Mouse (Mus musculus): ENCODE data around the gene Eef1akmt4. TPM values are rescaled to one million over a fixed set of nuclear protein-coding genes. Genes with fewer than 3 reads are reported as not detected.

Gene Eef1akmt4
- polyA plus RNA-seq, 1 experiment from 2014 or later: 37.7 TPM

DNA sequence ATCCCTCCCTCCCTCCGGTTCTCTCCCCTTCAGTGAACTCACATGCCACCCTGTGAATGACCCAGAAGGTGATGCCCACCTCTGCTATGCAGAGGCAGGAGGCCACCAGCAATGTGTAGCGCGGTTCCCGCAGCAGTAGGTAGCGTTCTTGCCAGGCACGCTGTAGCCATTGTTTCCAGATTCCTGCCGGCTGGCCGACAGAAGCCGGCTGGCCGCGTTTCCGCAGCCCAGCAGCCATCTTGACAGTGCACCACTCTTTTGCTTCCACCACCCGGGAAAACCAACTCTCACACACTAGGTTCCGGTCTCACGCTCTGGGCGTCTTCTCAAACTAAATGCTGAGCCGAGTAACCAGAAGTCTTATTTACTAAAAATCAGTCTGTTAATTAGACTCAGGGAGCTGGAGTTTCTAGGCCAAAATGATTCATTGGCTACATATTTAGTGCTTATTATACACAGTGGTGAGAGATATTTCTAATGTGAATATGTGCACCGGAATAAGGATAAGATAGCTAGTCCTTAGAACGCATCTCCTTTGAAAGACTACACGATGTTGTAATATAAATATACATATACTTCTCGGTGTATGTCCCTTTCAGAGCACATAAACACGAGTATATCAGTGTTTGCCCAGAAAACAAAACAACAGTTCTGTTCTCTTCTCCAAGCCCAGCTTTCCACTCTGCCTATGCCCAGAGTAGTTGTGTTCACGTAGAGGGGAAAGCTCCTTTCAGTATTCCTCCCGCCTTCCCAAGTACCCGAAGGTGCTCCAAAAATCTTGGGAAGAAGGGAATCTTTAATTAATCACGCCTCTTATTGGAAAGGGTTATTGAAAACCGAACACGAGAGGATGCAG is 664 bp upstream of the Eef1akmt4 start:
- under 1% methylated on average over 28 of the region's 28 CpGs for WGBS
- no peaks in the 10 kb centered on the region for H3K27me3 ChIP-seq
- no peaks in the 10 kb centered on the region for H3K9me3 ChIP-seq
- peak; percentile 41; the same call in 1 of the 2 replicates for ATAC-seq (ENCODE audit: low FRiP score, low read depth)
- H3K9ac ChIP-seq: peak overlapping the region; percentile 83
- peak overlapping the region; percentile 80 for H3K27ac ChIP-seq
- H3K4me1 ChIP-seq: peaks cover 14% of the 10 kb centered on the region
- H3K36me3 ChIP-seq: peaks cover 28% of the 10 kb centered on the region
- peak overlapping the region; percentile 76 for H3K4me3 ChIP-seq
- H3K4me2 ChIP-seq (replicated peaks): peak overlapping the region; percentile 97

DNA sequence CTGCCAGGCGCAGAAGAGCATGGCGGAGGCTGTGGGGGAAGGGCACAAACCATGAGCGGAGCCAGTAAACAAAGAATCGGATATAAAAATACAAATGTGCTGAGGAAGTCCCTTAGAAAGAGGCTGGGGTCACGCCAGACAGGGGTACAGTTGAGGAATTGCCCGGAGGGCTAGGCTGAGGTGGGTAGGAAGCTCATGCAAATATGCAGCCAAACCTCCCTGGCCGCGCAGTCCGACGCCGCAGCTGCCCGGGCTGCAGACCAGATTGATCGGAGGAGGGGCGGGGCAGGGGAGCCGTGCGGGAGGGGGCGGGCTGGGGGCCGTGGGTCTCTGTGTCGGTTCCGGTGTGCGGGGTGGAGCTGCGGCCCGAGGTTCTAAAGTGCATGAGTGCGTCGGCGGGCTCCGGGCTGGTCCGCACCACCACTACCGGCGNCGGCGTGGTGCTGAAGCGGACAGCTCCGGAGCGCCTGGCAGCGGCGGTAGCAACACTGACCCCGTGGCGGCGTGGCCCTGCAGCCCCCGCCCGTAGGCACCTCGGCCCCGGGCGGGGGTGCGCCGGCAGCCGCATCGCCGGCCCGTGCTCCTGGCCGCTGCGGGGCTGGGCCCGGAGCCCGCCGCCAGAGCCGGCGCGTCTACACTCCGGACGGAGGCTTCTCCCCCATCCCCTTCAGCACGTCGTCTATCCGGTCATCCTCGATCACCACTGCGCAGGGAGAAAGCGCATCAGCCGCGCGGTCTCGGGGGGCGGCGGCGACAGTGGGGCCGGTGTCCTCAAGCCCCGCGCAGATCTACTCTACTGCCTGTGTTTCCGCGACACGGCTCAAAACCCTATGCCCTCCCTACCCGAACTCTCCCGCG is 8.4 kb downstream of the Eef1akmt4 start:
- peak; percentile 43; the same call in 1 of the 2 replicates for ATAC-seq (ENCODE audit: low FRiP score, low read depth)
- H3K4me3 ChIP-seq: peak overlapping the region; percentile 71
- H3K27me3 ChIP-seq: peaks cover 44% of the 10 kb centered on the region
- no peaks in the 10 kb centered on the region for H3K9me3 ChIP-seq
- 2% methylated on average over 75 of the region's 83 CpGs for WGBS
- H3K27ac ChIP-seq: no peak overlapping the region
- H3K4me2 ChIP-seq (replicated peaks): peak overlapping the region; percentile 99
- peaks cover 17% of the 10 kb centered on the region for H3K36me3 ChIP-seq
- H3K9ac ChIP-seq: 0 out of 2 replicates have a peak overlapping the region, but pooled peaks have one; percentile 2
- peaks cover 32% of the 10 kb centered on the region for H3K4me1 ChIP-seq

DNA sequence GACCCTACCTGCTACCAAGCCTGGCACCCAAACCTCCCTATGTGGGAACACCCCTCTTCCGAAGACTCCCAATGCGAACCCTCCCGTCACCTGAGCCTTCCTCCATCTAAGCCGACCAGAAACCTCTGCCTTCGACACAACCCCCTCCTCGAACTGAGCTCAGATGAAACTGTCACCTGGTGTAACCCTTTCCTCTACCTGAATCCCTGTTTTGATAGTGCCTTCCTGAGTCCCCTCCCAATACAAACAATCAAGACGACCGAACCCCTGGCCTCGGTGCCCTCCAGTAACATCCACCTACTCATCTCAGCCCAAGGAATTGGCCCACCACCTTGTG is 9.0 kb downstream of the Eef1akmt4 start:
- WGBS: under 1% methylated on average over 9 of the region's 9 CpGs
- no peaks in the 10 kb centered on the region for H3K9me3 ChIP-seq
- no peak overlapping the region for H3K9ac ChIP-seq
- no peak for ATAC-seq (ENCODE audit: low FRiP score, low read depth)
- H3K4me1 ChIP-seq: peaks cover 32% of the 10 kb centered on the region
- peaks cover 46% of the 10 kb centered on the region for H3K27me3 ChIP-seq
- peaks cover 17% of the 10 kb centered on the region for H3K36me3 ChIP-seq
- H3K4me3 ChIP-seq: peak overlapping the region; percentile 71
- H3K4me2 ChIP-seq (replicated peaks): peak overlapping the region; percentile 99
- no peak overlapping the region for H3K27ac ChIP-seq

DNA sequence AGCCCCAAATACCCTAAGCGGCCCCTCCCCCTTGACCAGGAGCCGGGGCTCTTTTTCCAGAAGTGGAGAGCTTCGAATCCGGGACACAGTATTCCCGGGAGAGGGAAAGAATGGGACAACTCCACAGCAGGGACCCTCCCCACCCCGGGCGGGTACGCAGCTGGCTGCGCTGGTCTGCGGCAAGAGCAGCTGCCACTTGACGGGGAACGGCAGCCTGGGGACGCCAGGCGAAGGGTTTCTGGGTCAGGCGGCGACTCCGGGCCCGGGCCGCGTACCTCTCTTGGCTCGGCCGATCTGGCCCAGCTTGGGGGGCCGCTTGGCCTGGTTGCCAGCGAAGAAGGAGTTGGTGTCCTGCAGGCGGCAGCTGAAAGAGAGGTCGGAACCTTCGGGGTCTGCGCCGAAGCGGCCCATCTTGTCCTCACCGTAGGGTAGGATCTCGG is 9.4 kb downstream of the Eef1akmt4 start:
- peaks cover 49% of the 10 kb centered on the region for H3K27me3 ChIP-seq
- peaks cover 32% of the 10 kb centered on the region for H3K4me1 ChIP-seq
- H3K4me3 ChIP-seq: peak overlapping the region; percentile 71
- WGBS: under 1% methylated on average over 32 of the region's 32 CpGs
- peak overlapping the region; percentile 99 for H3K4me2 ChIP-seq (replicated peaks)
- peak overlapping the region; percentile 75 for H3K9ac ChIP-seq
- H3K36me3 ChIP-seq: peaks cover 17% of the 10 kb centered on the region
- no peaks in the 10 kb centered on the region for H3K9me3 ChIP-seq
- H3K27ac ChIP-seq: no peak overlapping the region
- peak; percentile 1; the same call in 1 of the 2 replicates for ATAC-seq (ENCODE audit: low FRiP score, low read depth)

DNA sequence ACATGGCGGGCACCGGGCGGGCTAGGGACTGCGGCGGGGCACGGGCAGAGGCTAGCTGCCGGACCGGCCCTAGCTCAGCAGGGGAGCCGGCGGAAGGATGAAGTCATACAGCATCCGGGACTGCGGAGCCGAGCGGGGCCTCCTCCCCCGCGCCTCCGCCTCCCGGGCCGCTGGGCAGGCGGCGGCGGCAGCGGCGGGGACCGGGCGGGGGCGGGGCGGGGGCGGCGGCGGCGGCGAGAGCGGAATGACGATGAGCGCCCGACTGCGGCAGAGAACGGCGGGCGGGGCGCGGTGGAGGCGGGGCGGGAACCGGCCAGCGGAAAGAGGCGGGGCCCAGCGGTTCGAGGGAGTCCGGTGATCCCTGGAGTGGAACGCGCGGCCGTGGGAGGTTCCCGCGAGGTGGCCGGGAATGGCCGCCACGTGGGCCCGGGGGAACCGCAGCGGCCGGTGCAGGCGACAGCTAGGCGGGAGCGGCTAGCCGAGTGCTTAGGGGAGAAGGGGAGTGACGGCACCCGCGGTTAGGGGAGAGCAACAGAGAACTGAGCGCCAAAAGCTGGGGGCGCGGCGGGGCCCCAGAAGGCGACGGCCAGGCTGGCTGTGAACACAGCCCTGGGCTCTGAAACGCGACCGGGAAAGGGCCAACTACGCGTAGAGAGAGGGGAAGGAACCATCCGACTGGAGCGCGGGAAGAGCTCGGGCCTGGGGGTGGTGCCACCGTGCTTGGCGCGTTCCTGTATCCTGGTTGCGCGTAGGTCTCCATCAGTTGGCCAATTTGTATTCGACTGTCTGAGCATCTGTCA is 10.0 kb downstream of the Eef1akmt4 start, which contains the start of gene Camk2n2:
Gene Camk2n2 (minus strand): TSS at position 97 of the 800 bp plus-strand sequence.
- no peaks in the 10 kb centered on the region for H3K9me3 ChIP-seq
- no peak within 1 kb of the TSS for H3K27ac ChIP-seq
- WGBS: under 1% methylated on average over 66 of the region's 92 CpGs

DNA sequence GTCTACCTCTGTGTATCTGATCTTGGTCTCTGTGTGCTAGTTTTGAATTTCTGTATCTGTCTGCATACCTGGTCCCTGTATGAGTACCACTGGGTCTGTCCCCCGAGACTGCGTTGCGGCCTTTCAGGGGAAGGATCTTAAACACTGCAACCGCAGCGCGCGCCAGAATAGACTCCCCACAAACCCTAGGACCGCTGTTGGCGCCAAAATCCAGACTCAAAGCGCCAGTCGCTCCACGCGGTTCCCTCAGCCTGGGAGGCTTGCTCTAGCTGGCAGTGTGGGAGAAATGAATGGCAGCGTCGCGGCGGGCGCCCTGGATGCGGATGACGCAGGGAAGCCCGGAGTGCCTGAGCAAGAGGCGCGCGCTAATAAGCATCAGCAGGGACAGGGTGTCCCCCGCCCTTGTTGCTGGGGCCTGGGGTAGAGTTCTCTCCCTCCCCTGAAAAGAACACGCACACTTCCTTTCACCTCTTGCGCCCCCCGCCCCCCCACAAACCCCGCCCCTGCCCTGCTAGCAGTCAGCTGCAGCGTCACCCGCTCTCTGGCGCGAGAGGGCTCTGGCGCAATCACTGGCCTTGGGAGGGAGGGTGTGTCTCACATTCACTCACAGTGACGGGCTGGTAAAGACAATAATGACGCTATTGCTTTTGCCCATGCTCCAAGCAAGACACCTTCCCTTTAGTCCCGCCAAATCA is 10.7 kb downstream of the Eef1akmt4 start:
- no peak overlapping the region for H3K27ac ChIP-seq
- peak; percentile 45 for ATAC-seq (ENCODE audit: low FRiP score, low read depth)
- WGBS: under 1% methylated on average over 37 of the region's 37 CpGs

More for the DNA sequence above, 10.0 kb downstream of the Eef1akmt4 start, which contains the start of gene Camk2n2:
- ATAC-seq (ENCODE audit: low FRiP score, low read depth): peak; percentile 53
- Histone ChIP-seq H3K4me1 (peaks cover 32% of the 10 kb centered on the region), H3K4me3 (peak within 1 kb of the TSS; percentile 71), H3K27me3 (peaks cover 49% of the 10 kb centered on the region), H3K9ac (peak within 1 kb of the TSS; percentile 75), H3K36me3 (peaks cover 12% of the 10 kb centered on the region), H3K4me2 (replicated peaks) (peak within 1 kb of the TSS; percentile 99)

DNA sequence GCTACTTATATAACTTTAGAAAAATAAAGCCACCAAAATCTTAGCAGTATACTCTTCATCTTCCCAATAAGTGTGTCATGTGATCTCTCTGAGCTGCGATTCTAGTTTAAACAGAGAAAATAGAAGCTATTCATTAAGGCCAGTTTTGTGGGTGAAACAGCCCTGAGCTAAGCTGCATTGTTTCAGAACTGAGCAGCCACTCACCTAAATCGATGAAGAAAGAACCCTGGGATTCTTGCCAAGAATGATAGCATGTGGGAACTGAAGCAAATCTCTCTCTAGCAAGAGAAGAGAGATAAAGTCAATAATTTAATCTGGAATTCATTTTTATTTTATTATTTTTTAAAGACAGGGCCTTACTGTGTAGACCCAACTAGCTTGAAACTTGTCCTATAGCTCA is 11.8 kb downstream of the Eef1akmt4 start:
- Histone ChIP-seq H3K9me3 (no peaks in the 10 kb centered on the region), H3K9ac (no peak overlapping the region), H3K36me3 (peaks cover 4% of the 10 kb centered on the region), H3K27me3 (peaks cover 41% of the 10 kb centered on the region), H3K4me3 (no peak overlapping the region), H3K4me2 (replicated peaks) (no peak overlapping the region; the same call in 1 of the 2 replicates), H3K4me1 (peaks cover 32% of the 10 kb centered on the region), H3K27ac (no peak overlapping the region)
- WGBS: 65% methylated on average over 2 of the region's 2 CpGs
- ATAC-seq (ENCODE audit: low FRiP score, low read depth): no peak

More for the DNA sequence above, 10.7 kb downstream of the Eef1akmt4 start:
- Histone ChIP-seq H3K4me2 (replicated peaks) (peak overlapping the region; percentile 99), H3K4me1 (peaks cover 32% of the 10 kb centered on the region), H3K27me3 (peaks cover 49% of the 10 kb centered on the region), H3K4me3 (peak overlapping the region; percentile 71), H3K9me3 (no peaks in the 10 kb centered on the region), H3K36me3 (peaks cover 12% of the 10 kb centered on the region), H3K9ac (peak overlapping the region; percentile 75)

DNA sequence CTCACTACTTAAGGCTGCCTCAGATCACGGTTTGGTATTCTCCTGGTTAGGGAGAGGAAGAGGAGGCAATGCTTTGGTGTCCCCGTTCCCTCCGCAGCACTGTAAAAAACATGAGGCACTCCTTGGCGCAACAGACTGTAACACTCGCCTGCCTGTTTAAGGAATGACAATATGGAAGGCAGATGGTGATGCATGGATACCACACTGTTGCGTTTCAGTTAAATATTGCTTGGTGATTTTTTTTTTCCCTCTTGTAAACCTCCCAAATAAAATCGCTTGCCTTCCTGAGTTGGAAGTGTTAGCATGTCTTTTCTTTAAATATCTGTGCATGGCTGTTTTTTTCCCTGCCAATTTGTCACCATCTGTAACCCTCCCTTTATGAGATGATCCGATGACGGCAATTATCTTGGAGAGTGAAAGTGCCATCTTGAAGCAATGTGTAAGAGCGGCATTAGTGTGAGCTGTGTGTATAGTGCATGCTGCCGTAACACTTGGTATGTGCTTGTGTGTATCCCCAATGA is 17.5 kb downstream of the Eef1akmt4 start:
- H3K27ac ChIP-seq: no peak overlapping the region
- no peak for ATAC-seq (ENCODE audit: low FRiP score, low read depth)
- H3K36me3 ChIP-seq: no peaks in the 10 kb centered on the region
- H3K4me3 ChIP-seq: peak overlapping the region; percentile 58
- H3K9ac ChIP-seq: no peak overlapping the region
- no peaks in the 10 kb centered on the region for H3K9me3 ChIP-seq
- H3K4me2 ChIP-seq (replicated peaks): peak overlapping the region; percentile 86
- H3K4me1 ChIP-seq: peaks cover 13% of the 10 kb centered on the region
- 44% methylated on average over 11 of the region's 11 CpGs for WGBS
- H3K27me3 ChIP-seq: peaks cover 25% of the 10 kb centered on the region

DNA sequence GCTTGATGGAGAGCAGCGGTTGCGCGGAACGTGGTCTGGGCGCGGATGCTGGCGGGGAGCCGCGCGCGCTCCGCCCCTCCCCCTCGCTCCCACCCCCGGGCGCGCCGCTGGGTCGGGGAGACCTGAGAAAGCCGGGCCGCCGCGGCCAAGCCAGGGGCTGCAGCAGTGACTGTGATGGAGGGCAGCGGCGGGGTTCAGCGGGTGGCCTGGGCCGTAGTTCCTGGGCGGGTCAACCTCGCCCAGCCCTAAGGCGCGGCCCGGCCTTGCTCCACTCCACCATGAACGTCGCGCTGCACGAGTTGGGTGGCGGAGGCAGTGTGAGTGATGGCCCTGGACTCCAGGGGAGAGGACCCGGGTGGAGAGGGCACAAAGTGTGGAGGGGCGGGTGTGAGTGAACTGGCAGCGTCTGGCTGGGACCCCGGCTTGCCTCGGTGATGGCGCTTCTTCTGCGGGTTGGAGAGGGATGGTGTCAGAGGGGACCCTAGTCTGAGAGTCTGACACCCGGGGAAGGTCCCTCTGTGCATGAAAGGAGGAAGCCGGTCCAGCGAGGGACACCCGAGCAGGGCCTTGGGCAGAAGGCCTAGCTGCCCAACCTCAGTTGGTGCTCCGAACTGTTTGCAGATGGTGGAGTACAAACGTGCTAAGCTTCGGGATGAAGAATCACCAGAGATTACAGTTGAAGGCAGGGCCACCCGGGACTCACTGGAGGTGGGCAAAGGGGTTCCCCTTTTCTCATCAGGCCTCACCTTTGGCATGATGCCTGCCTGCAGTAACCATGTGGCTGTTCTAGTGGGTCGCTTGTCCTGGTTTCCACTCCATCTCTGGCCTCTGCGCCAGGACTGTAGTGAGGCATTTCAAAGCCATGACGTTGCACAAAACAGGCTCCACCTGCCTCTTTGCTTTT is 18.6 kb downstream of the Eef1akmt4 start, which contains the start of gene Ece2:
Gene Ece2 (plus strand): TSS at position 98 of the 904 bp plus-strand sequence.
- H3K9me3 ChIP-seq: no peaks in the 10 kb centered on the region
- no peaks in the 10 kb centered on the region for H3K36me3 ChIP-seq
- peak within 1 kb of the TSS; percentile 86 for H3K4me2 ChIP-seq (replicated peaks)
- WGBS: 7% methylated on average over 54 of the region's 54 CpGs
- H3K4me1 ChIP-seq: peaks cover 13% of the 10 kb centered on the region
- ATAC-seq (ENCODE audit: low FRiP score, low read depth): peak; percentile 69; the same call in 1 of the 2 replicates
- peak within 1 kb of the TSS; percentile 58 for H3K4me3 ChIP-seq
- H3K9ac ChIP-seq: peak within 1 kb of the TSS; percentile 71
- no peak within 1 kb of the TSS for H3K27ac ChIP-seq
- H3K27me3 ChIP-seq: peaks cover 25% of the 10 kb centered on the region

DNA sequence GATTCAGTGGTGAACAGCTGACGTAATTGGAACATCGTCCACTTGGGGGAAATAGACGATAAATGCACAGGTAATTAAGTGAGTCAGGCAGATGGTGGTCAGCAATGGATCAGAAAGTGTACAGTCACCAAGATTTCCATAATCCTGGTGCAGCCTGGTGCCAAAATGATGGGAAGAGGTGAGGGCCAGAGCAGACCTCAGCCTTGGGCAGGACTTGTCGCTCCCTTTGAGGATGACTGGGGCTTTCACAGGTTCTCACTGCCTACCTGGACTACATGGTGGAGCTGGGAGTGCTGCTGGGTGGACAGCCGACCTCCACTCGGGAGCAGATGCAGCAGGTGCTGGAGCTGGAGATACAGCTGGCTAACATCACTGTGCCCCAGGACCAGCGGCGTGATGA is 26.0 kb downstream of the Eef1akmt4 start:
- WGBS: 76% methylated on average over 8 of the region's 8 CpGs
- ATAC-seq (ENCODE audit: low FRiP score, low read depth): no peak
- no peaks in the 10 kb centered on the region for H3K36me3 ChIP-seq
- no peak overlapping the region for H3K4me2 ChIP-seq (replicated peaks)
- no peaks in the 10 kb centered on the region for H3K9me3 ChIP-seq
- no peaks in the 10 kb centered on the region for H3K4me1 ChIP-seq
- H3K9ac ChIP-seq: no peak overlapping the region
- H3K4me3 ChIP-seq: no peak overlapping the region
- no peaks in the 10 kb centered on the region for H3K27me3 ChIP-seq
- no peak overlapping the region for H3K27ac ChIP-seq

All from limb, embryonic 13.5 days (tissue).